Mouse (Mus musculus): ENCODE data around the gene Ifit2. TPM values are rescaled to one million over a fixed set of nuclear protein-coding genes. Genes with fewer than 3 reads are reported as not detected.

The Ifit2 gene
- polyA plus RNA-seq, 1 experiment from 2014 or later: 13.6 TPM

DNA sequence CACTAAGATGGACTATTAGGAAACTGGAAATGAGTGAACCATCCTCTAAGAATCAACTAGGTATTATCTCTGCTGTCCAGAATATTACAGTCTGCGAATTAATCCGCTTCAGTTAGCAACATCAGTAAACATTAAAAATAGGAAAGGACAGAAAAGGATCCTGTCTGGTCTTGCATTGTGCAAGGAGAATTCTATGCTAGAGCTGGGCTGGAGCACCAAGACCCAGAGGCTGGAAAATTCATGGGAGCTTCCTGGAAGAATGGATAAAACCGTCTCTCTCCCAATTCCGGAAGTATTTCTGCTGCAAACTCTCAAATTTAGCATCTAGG lies 325 bp upstream of the Ifit2 start:
- ATAC-seq (ENCODE audit: insufficient number of reproducible peaks, low FRiP score, low TSS enrichment, low read depth): no peak
- no peaks in the 10 kb centered on the region for H3K27me3 ChIP-seq

DNA sequence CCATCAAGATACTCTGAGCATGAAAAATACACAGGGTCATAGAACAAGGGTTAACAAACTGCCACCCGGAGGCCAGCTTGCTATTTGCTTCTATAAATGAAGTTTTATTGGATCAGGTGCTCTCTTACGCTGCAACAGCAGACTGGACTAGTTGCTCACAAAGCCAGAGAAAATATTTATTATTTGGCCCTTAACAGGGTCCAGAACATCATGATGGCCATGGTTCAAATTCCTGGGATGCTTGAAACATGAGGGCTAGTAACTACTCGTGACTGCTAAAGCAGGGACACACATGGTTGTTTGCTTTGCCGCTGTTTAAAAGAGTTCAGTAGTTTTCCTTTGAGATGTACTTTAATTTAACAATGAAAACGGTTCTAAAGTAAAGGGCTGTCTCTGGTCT lies 1.5 kb downstream of the Ifit2 start:
- no peak for ATAC-seq (ENCODE audit: insufficient number of reproducible peaks, low FRiP score, low TSS enrichment, low read depth)

More for the DNA sequence above, 325 bp upstream of the Ifit2 start:
- H3K4me2 ChIP-seq: peak overlapping the region; percentile 73
- H3K4me3 ChIP-seq: peak overlapping the region; percentile 51
- H3K27ac ChIP-seq: no peak overlapping the region
- no peak overlapping the region for H3K9ac ChIP-seq
- H3K4me1 ChIP-seq: peaks cover 14% of the 10 kb centered on the region
- WGBS: 29% methylated on average over 4 of the region's 4 CpGs
- H3K9me3 ChIP-seq: no peaks in the 10 kb centered on the region
- H3K36me3 ChIP-seq: no peaks in the 10 kb centered on the region

DNA sequence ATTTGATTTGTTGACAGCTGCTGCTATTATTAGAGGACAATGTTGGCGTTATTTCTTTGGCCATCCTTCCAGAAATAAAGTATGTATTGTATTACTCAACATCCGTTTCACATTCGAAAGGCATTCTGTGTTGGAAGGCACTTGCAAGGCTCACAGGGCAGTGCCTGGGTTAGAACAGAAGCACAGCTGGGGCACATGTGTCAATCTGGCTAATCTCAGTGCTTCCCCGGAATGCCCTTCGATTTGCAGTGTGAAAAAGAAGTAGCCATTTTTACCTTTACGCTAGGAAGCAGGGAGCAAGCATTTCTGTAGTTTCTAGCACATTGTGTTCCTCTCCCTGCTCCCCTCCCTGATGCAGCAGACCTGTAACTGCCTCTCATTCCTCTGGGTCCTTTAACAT lies 2.5 kb downstream of the Ifit2 start:
- Histone ChIP-seq H3K4me2 (peak overlapping the region; percentile 20; the same call in 1 of the 2 replicates), H3K9ac (no peak overlapping the region), H3K27ac (peak overlapping the region; percentile 84), H3K9me3 (no peaks in the 10 kb centered on the region), H3K36me3 (no peaks in the 10 kb centered on the region), H3K4me1 (peaks cover 14% of the 10 kb centered on the region), H3K27me3 (no peaks in the 10 kb centered on the region), H3K4me3 (no peak overlapping the region)
- WGBS: 31% methylated on average over 6 of the region's 6 CpGs
- ATAC-seq (ENCODE audit: insufficient number of reproducible peaks, low FRiP score, low TSS enrichment, low read depth): peak; percentile 69; the same call in 1 of the 2 replicates

More for the DNA sequence above, 1.5 kb downstream of the Ifit2 start:
- Histone ChIP-seq H3K4me2 (peak overlapping the region; percentile 27; the same call in 1 of the 2 replicates), H3K36me3 (no peaks in the 10 kb centered on the region), H3K9me3 (no peaks in the 10 kb centered on the region), H3K4me3 (peak overlapping the region; percentile 19), H3K27ac (peak overlapping the region; percentile 84), H3K4me1 (peaks cover 14% of the 10 kb centered on the region), H3K9ac (no peak overlapping the region), H3K27me3 (no peaks in the 10 kb centered on the region)
- 19% methylated on average over 5 of the region's 5 CpGs for WGBS

DNA sequence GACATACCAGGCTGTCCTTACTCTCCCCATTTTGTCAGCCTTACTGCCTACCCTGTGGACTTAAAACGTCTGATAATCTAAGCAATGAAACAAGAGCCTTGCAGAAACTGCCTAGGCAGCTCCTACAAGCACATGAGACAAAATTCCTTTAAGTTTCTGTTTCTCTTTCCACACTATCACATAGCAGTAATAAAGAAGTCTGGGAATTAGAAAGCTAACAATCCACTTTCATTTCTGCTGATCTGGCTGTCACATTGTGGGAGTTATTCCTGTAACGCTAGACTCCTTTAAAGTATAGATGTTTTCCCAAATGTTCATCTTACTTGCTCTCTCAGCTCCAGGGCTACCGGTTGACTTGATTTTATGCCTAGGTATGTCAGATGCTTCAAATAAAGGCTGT lies 3.0 kb downstream of the Ifit2 start:
- no peak for ATAC-seq (ENCODE audit: insufficient number of reproducible peaks, low FRiP score, low TSS enrichment, low read depth)
- peak overlapping the region; percentile 20; the same call in 1 of the 2 replicates for H3K4me2 ChIP-seq

DNA sequence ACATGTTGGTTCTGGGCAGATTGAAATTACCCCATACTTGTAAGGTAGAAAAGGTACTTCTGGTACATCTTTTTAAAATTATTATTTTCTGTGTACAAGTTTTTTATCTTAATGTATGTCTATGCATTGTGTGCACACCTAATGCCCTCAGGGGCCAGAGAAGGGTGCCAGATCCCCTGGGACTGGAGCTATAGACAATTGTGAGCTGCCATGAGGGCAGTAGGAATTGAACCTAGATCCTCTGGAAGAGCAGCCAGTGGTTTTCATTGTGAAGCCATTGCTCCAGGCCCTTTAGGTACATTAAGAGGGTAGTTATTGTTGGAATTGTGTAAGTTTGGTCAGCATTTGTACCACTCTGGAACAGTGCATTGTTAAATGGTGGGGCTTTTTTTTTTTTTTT lies 3.6 kb downstream of the Ifit2 start:
- Histone ChIP-seq H3K27me3 (no peaks in the 10 kb centered on the region), H3K4me1 (peaks cover 14% of the 10 kb centered on the region), H3K9me3 (no peaks in the 10 kb centered on the region), H3K4me3 (no peak overlapping the region), H3K27ac (no peak overlapping the region), H3K9ac (no peak overlapping the region), H3K36me3 (no peaks in the 10 kb centered on the region), H3K4me2 (no peak overlapping the region)
- ATAC-seq (ENCODE audit: insufficient number of reproducible peaks, low FRiP score, low TSS enrichment, low read depth): no peak

More for the DNA sequence above, 3.0 kb downstream of the Ifit2 start:
- no peak overlapping the region for H3K4me3 ChIP-seq
- H3K27me3 ChIP-seq: no peaks in the 10 kb centered on the region
- H3K9ac ChIP-seq: no peak overlapping the region
- H3K27ac ChIP-seq: peak overlapping the region; percentile 84
- WGBS: 29% methylated on average over 3 of the region's 3 CpGs
- H3K36me3 ChIP-seq: no peaks in the 10 kb centered on the region
- H3K9me3 ChIP-seq: no peaks in the 10 kb centered on the region
- H3K4me1 ChIP-seq: peaks cover 14% of the 10 kb centered on the region

DNA sequence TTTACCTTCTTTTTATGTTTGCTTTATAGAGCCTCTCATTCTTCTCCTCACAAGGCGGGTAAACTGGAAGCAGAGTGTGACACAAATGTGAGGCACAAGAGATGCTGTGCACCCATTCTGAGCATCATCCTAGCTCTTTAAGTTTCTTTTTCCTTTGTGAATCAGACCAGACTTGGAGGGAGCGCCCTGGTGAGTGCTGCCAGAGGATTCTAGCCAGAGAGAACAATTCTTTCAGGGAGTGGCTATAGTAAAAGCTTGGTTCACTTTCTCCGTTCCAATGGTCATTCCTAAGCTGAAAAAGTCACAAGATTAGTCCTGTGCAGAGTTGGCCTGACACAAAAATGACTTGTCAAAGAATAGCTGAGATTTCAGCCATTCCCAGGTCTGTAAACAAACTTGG lies 6.1 kb downstream of the Ifit2 start:
- Histone ChIP-seq H3K9me3 (no peaks in the 10 kb centered on the region), H3K4me2 (no peak overlapping the region), H3K9ac (no peak overlapping the region), H3K4me1 (peaks cover 13% of the 10 kb centered on the region; the same call in 1 of the 2 replicates), H3K36me3 (no peaks in the 10 kb centered on the region), H3K27me3 (no peaks in the 10 kb centered on the region), H3K4me3 (no peak overlapping the region), H3K27ac (no peak overlapping the region)
- ATAC-seq (ENCODE audit: insufficient number of reproducible peaks, low FRiP score, low TSS enrichment, low read depth): no peak
- 81% methylated on average over 3 of the region's 3 CpGs for WGBS

DNA sequence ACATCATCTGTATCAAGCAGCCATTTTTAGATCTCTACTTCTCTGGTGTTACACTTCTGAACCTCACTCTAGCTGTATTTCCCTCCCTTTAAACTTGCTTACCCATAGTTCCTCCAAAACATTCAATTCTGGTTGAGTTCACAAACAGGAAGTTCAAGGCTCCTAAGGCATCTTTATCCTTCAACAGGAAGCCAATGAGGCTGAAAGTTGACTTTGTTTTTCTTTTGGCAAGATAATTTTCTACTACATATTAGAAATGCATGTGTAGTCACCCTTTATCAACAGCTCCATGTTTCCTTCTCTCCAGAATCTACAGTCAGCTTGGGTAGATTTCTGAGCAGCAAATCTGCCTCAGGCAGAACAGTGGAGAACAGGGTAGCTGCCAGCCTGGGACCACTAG lies 12.1 kb downstream of the Ifit2 start:
- no peaks in the 10 kb centered on the region for H3K4me1 ChIP-seq

DNA sequence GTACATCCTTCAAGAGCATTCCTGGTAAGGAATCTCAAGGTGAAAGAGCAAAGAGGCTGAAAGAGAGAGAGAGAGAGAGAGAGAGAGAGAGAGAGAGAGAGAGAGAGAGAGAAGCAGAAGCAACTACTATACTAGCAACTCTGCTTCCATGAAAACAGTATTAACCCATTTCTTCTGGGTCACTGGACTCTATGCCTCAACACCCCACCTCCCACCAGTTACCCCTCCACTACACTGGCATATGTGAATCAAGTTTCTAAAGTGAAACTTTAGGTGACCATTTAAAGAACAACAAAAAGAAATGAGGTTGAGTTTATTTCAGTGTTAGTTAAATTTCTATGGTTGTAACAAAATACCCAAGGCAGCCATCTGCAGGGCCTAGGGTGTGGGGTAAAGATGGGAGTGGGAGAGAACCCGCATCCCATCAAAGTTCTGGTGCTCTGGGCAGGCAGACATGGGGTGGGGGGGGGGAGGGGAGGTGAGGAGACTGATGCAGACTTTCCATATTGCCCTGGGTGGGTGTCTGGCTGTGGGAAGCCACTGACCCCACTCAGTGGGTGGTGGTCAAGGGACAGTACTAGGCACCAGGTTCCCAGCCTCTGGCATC lies 15.8 kb downstream of the Ifit2 start:
- ATAC-seq (ENCODE audit: insufficient number of reproducible peaks, low FRiP score, low TSS enrichment, low read depth): no peak
- 94% methylated on average over 1 of the region's 1 CpGs for WGBS
- Histone ChIP-seq H3K27ac (no peak overlapping the region), H3K27me3 (no peaks in the 10 kb centered on the region), H3K9ac (no peak overlapping the region), H3K4me2 (no peak overlapping the region), H3K9me3 (no peaks in the 10 kb centered on the region), H3K4me1 (no peaks in the 10 kb centered on the region), H3K4me3 (no peak overlapping the region), H3K36me3 (no peaks in the 10 kb centered on the region)

More for the DNA sequence above, 12.1 kb downstream of the Ifit2 start:
- Histone ChIP-seq H3K4me2 (no peak overlapping the region), H3K36me3 (no peaks in the 10 kb centered on the region), H3K4me3 (no peak overlapping the region), H3K27me3 (no peaks in the 10 kb centered on the region), H3K27ac (no peak overlapping the region), H3K9ac (no peak overlapping the region), H3K9me3 (no peaks in the 10 kb centered on the region)
- ATAC-seq (ENCODE audit: insufficient number of reproducible peaks, low FRiP score, low TSS enrichment, low read depth): no peak

DNA sequence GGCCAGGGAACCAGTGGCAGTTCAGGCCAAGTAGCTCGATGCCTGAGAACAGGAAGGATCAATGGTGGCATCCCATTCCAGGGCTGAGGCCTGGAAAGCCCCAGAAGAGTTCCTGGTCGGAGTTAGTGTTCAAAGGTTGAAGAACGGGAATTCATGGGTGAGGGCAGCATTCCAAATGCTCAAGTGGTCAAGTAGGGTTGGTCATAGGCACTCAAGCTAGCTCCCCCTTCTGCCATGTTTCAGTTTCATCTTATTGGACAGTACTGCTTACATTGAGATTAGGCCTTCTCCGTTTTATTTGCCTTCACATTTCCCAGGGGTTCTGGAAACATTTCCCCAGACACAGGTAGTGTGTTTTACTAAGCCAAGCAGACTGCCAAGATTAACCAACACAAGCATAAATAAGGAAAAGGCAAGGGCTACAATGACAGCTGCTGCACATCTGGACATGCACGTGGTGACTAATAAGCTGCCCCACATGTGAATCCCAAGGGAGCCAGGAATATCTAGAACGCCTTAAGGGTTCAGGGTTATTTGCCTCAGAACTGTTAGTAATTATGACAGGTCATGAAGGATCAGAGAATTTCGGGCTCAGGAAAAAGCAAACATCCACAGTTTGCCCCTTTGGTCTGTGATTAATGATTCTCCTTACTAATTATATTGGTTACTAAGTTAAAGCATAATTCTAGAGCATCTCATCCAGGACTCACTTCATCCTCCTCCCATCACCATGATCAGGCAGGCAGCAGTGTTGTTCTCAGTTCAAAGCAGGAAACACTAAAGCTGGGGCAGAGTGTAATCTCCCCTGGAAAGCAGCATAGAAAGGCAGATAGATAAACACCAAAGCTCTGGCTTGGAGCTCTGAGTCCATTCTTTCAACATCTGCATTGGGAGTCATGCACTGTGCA lies 18.7 kb downstream of the Ifit2 start:
- Histone ChIP-seq H3K27me3 (no peaks in the 10 kb centered on the region), H3K9me3 (no peaks in the 10 kb centered on the region), H3K27ac (no peak overlapping the region), H3K4me1 (no peaks in the 10 kb centered on the region), H3K4me3 (no peak overlapping the region), H3K9ac (no peak overlapping the region), H3K4me2 (no peak overlapping the region), H3K36me3 (0 out of 2 replicates have a peak, but pooled peaks cover 5% of the 10 kb centered on the region)
- ATAC-seq (ENCODE audit: insufficient number of reproducible peaks, low FRiP score, low TSS enrichment, low read depth): no peak
- WGBS: 40% methylated on average over 7 of the region's 7 CpGs

DNA sequence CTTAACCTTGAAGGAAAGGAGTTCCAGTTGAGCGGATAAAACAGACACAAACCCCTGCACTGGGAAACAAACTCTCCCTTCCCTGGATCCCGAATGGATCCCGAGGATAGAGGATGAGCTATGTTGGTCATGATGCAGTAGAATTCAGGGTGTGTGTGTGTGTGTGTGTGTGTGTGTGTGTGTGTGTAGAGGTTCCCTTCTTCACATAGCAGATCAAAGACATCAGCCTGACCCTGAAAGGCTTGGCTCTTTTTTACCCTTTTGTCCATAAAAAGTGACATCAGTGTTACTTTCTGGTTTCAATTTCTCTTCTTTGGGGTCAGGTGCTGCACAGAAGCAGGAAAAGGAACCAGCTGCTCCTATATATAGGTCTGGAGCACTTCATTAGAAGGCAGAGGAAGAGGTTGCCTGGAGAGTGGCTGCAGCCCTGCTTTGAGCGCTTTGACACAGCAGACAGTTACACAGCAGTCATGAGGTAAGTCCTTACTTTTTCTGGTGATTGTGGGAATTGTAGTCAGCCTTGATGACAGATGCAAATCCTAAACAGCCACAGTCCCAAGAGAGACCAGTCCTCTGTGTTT lies 19.5 kb downstream of the Ifit2 start:
- Histone ChIP-seq H3K9ac (no peak overlapping the region), H3K4me1 (no peaks in the 10 kb centered on the region), H3K4me2 (no peak overlapping the region), H3K4me3 (no peak overlapping the region), H3K27me3 (no peaks in the 10 kb centered on the region), H3K27ac (no peak overlapping the region), H3K9me3 (no peaks in the 10 kb centered on the region), H3K36me3 (0 out of 2 replicates have a peak, but pooled peaks cover 5% of the 10 kb centered on the region)
- WGBS: 53% methylated on average over 4 of the region's 4 CpGs
- no peak for ATAC-seq (ENCODE audit: insufficient number of reproducible peaks, low FRiP score, low TSS enrichment, low read depth)

DNA sequence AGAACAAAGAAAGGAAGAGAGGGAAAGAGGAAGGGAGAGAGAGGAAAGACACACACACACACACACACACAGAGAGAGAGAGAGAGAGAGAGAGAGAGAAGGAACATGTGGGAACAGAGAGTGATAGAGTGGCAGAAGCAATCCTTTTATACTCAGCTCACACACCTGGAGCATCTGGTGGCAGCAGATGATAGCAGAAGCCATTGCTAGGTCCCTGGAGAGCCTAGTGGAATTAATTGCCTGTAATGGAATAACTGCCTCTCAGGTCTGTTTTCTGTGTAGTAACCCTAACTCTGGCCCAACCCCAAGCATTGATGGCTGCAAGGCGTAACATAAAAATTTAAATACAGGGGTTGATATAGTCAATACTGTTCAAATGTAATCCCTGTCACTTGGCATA lies 20.6 kb downstream of the Ifit2 start:
- no peak overlapping the region for H3K4me2 ChIP-seq
- H3K9me3 ChIP-seq: no peaks in the 10 kb centered on the region
- 0 out of 2 replicates have a peak, but pooled peaks cover 5% of the 10 kb centered on the region for H3K36me3 ChIP-seq
- 58% methylated on average over 1 of the region's 1 CpGs for WGBS
- no peak overlapping the region for H3K4me3 ChIP-seq
- no peaks in the 10 kb centered on the region for H3K27me3 ChIP-seq
- no peak overlapping the region for H3K9ac ChIP-seq
- no peaks in the 10 kb centered on the region for H3K4me1 ChIP-seq
- no peak for ATAC-seq (ENCODE audit: insufficient number of reproducible peaks, low FRiP score, low TSS enrichment, low read depth)
- no peak overlapping the region for H3K27ac ChIP-seq

DNA sequence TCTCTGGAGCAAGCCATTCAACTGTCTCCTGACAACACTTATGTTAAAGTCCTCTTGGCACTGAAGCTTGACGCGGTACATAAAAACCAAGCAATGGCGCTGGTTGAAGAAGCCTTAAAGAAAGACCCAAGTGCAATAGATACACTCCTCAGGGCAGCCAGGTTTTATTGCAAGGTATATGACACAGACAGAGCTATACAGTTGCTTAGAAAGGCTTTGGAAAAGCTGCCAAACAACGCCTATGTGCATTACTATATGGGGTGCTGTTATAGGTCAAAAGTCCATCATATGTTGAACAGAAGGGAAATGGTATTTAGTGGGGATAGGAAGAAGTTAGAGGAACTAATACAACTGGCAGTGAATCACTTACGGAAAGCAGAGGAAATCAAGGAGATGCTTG lies 23.2 kb downstream of the Ifit2 start:
- no peaks in the 10 kb centered on the region for H3K27me3 ChIP-seq
- no peak overlapping the region for H3K27ac ChIP-seq
- WGBS: 86% methylated on average over 5 of the region's 5 CpGs
- H3K4me3 ChIP-seq: no peak overlapping the region
- H3K9me3 ChIP-seq: no peaks in the 10 kb centered on the region
- no peaks in the 10 kb centered on the region for H3K4me1 ChIP-seq
- no peak for ATAC-seq (ENCODE audit: insufficient number of reproducible peaks, low FRiP score, low TSS enrichment, low read depth)
- no peak overlapping the region for H3K4me2 ChIP-seq
- H3K9ac ChIP-seq: no peak overlapping the region
- 0 out of 2 replicates have a peak, but pooled peaks cover 5% of the 10 kb centered on the region for H3K36me3 ChIP-seq
